Mouse (Mus musculus) lung, embryonic 14.5 days (tissue): ENCODE measurements around the gene Ttll9. TPM values are rescaled to one million over a fixed set of nuclear protein-coding genes. Genes with fewer than 3 reads are reported as not detected.

Source experiments
- ATAC-seq: fragments of 200-750 bp; cut with Nextera tagmentation; 2 replicates; pipeline ENCODE4 v1.8.0; 2017; ENCODE audit warnings: mild to moderate bottlenecking, moderate TSS enrichment, moderate library complexity; ENCODE audit not compliant: insufficient read depth
- DNase-seq: peaks from one replicate; pipeline ENCODE4 v3.0.0-alpha.2; 2015
- H3K27ac ChIP-seq: fragments of 300-500 bp; sonication (generic); 2 replicates; pipeline ENCODE4 v1.5.1; 2014; ENCODE audit warnings: low read depth, mild to moderate bottlenecking, moderate library complexity
- H3K27me3 ChIP-seq: fragments of 300-500 bp; sonication (generic); 2 replicates; pipeline ENCODE4 v1.6.1; 2014; ENCODE audit warnings: low read length, control low read depth; ENCODE audit not compliant: insufficient read depth
- H3K36me3 ChIP-seq: fragments of 300-500 bp; sonication (generic); 2 replicates; pipeline ENCODE4 v1.6.1; 2014; ENCODE audit warnings: control low read depth; ENCODE audit not compliant: insufficient read depth
- H3K4me1 ChIP-seq: fragments of 300-500 bp; sonication (generic); 2 replicates; pipeline ENCODE4 v1.6.1; 2014; ENCODE audit warnings: antibody characterized with exemption, control low read depth; ENCODE audit not compliant: insufficient read depth
- H3K4me2 ChIP-seq: fragments of 300-500 bp; sonication (generic); 2 replicates; pipeline ENCODE4 v1.6.1; 2014; ENCODE audit warnings: mild to moderate bottlenecking
- H3K4me3 ChIP-seq: fragments of 300-500 bp; sonication (generic); 2 replicates; pipeline ENCODE4 v1.5.1; 2014; ENCODE audit warnings: low read depth, low read length
- H3K9ac ChIP-seq: fragments of 300-500 bp; sonication (generic); 2 replicates; pipeline ENCODE4 v1.6.1; 2014
- H3K9me3 ChIP-seq: fragments of 300-500 bp; sonication (generic); 2 replicates; pipeline ENCODE4 v1.6.1; 2016; ENCODE audit warnings: low read depth, low read length, control low read depth
- CTCF ChIP-seq: IDR thresholded peaks from 2 replicates; pipeline ENCODE4 v1.5.1; 2016; ENCODE audit warnings: antibody characterized with exemption, low read depth
- WGBS: fragments of 180-500 bp; shearing (Covaris S2); extraction: QIAGEN DNeasy Blood & Tissue Kit; methylation state at CpG from one replicate; pipeline ENCODE4 v1.1.7; 2014; 5-methylcytosine and 5-hydroxymethylcytosine counted together
- polyA plus RNA-seq: library from polyadenylated mRNA; unstranded; fragments of >200 nt; fragmentation: Nextera tagmentation; extraction: Ambion mirVana; gene quantifications from 2 replicates; pipeline ENCODE4 v1.2.1, GENCODE M21; 2014

The Ttll9 gene
- polyA plus RNA-seq, 1 experiment from 2014 or later, result 0.59 TPM

GRCm38 (mm10) chr2:153027501-153027900, 65.2 kb downstream of the Ttll9 start:
- 0 out of 2 replicates have a peak, but pooled peaks cover 3% of the 10 kb centered on the region for H3K4me1 ChIP-seq
- no peak overlapping the region for H3K9ac ChIP-seq
- WGBS, result 43% methylated on average over 4 of the region's 4 CpGs
- ATAC-seq, result no peak
- no peaks in the 10 kb centered on the region for H3K36me3 ChIP-seq
- TF ChIP-seq CTCF, result no peak
- no peak overlapping the region for H3K27ac ChIP-seq
- no peak overlapping the region for H3K4me3 ChIP-seq
- H3K4me2 ChIP-seq, result no peak overlapping the region
- DNase-seq, result no peak
- no peaks in the 10 kb centered on the region for H3K9me3 ChIP-seq
- H3K27me3 ChIP-seq, result peaks cover 27% of the 10 kb centered on the region

- no peak for ATAC-seq
- Histone ChIP-seq H3K9me3 (no peaks in the 10 kb centered on the region), H3K36me3 (no peaks in the 10 kb centered on the region), H3K9ac (no peak overlapping the region), H3K27ac (no peak overlapping the region), H3K4me2 (no peak overlapping the region), H3K4me3 (no peak overlapping the region), H3K4me1 (0 out of 2 replicates have a peak, but pooled peaks cover 3% of the 10 kb centered on the region), H3K27me3 (peaks cover 42% of the 10 kb centered on the region)
- 22% methylated on average over 4 of the region's 4 CpGs for WGBS
- DNase-seq, result no peak
- TF ChIP-seq CTCF, result no peak
These were observed 68.1 kb downstream of the Ttll9 start for GRCm38 (mm10) chr2:153030422-153030821.

- DNase-seq (no peak), ATAC-seq (peak; percentile 44; the same call in 1 of the 2 replicates)
- no peaks in the 10 kb centered on the region for H3K9me3 ChIP-seq
- H3K4me2 ChIP-seq, result peak within 1 kb of the TSS; percentile 71
- peak within 1 kb of the TSS; percentile 38 for H3K4me3 ChIP-seq
- H3K4me1 ChIP-seq, result 0 out of 2 replicates have a peak, but pooled peaks cover 3% of the 10 kb centered on the region
- no peaks in the 10 kb centered on the region for H3K36me3 ChIP-seq
- H3K27me3 ChIP-seq, result peaks cover 42% of the 10 kb centered on the region
- TF ChIP-seq CTCF, result no peak
- H3K27ac ChIP-seq, result no peak within 1 kb of the TSS
- WGBS, result 1% methylated on average over 51 of the region's 54 CpGs
- no peak within 1 kb of the TSS for H3K9ac ChIP-seq
These were observed 69.1 kb downstream of the Ttll9 start, which contains the start of gene Xkr7 for GRCm38 (mm10) chr2:153031126-153032082. TSS of gene Xkr7 (plus strand) at chr2:153031852.

- 2% methylated on average over 51 of the region's 58 CpGs for WGBS
- 0 out of 2 replicates have a peak, but pooled peaks have one; percentile 14 for TF ChIP-seq CTCF
- ATAC-seq, result peak; percentile 78
- no peaks in the 10 kb centered on the region for H3K9me3 ChIP-seq
- no peaks in the 10 kb centered on the region for H3K36me3 ChIP-seq
- peak overlapping the region; percentile 38 for H3K4me3 ChIP-seq
- H3K27ac ChIP-seq, result no peak overlapping the region
- peaks cover 42% of the 10 kb centered on the region for H3K27me3 ChIP-seq
- 0 out of 2 replicates have a peak, but pooled peaks cover 3% of the 10 kb centered on the region for H3K4me1 ChIP-seq
- DNase-seq, result peak; percentile 94
- H3K4me2 ChIP-seq, result peak overlapping the region; percentile 71
- no peak overlapping the region for H3K9ac ChIP-seq
These were observed 70.0 kb downstream of the Ttll9 start for GRCm38 (mm10) chr2:153032083-153032842.

- H3K27me3 ChIP-seq, result peaks cover 42% of the 10 kb centered on the region
- no peak overlapping the region for H3K4me2 ChIP-seq
- H3K4me3 ChIP-seq, result no peak overlapping the region
- H3K36me3 ChIP-seq, result no peaks in the 10 kb centered on the region
- H3K4me1 ChIP-seq, result 0 out of 2 replicates have a peak, but pooled peaks cover 3% of the 10 kb centered on the region
- H3K27ac ChIP-seq, result no peak overlapping the region
- H3K9ac ChIP-seq, result no peak overlapping the region
- no peak for ATAC-seq
- WGBS, result 10% methylated on average over 4 of the region's 4 CpGs
- DNase-seq, result peak; percentile 24
- no peak for TF ChIP-seq CTCF
- no peaks in the 10 kb centered on the region for H3K9me3 ChIP-seq
These were observed 70.7 kb downstream of the Ttll9 start for GRCm38 (mm10) chr2:153032973-153033372.

GRCm38 (mm10) chr2:153033545-153034230, 71.4 kb downstream of the Ttll9 start:
- ATAC-seq, result no peak
- Histone ChIP-seq H3K4me1 (0 out of 2 replicates have a peak, but pooled peaks cover 3% of the 10 kb centered on the region), H3K9me3 (no peaks in the 10 kb centered on the region), H3K4me2 (no peak overlapping the region), H3K4me3 (no peak overlapping the region), H3K36me3 (no peaks in the 10 kb centered on the region), H3K27ac (no peak overlapping the region), H3K9ac (no peak overlapping the region), H3K27me3 (peaks cover 42% of the 10 kb centered on the region)
- WGBS, result 64% methylated on average over 5 of the region's 5 CpGs
- DNase-seq, result no peak
- TF ChIP-seq CTCF, result no peak
